Mouse (Mus musculus): ENCODE results near the gene Frmd6. TPM values are rescaled to one million over a fixed set of nuclear protein-coding genes. Genes with fewer than 3 reads are reported as not detected.

Frmd6 gene
- total RNA-seq, 1 experiment from 2014 or later, result 1.8 TPM

DNA sequence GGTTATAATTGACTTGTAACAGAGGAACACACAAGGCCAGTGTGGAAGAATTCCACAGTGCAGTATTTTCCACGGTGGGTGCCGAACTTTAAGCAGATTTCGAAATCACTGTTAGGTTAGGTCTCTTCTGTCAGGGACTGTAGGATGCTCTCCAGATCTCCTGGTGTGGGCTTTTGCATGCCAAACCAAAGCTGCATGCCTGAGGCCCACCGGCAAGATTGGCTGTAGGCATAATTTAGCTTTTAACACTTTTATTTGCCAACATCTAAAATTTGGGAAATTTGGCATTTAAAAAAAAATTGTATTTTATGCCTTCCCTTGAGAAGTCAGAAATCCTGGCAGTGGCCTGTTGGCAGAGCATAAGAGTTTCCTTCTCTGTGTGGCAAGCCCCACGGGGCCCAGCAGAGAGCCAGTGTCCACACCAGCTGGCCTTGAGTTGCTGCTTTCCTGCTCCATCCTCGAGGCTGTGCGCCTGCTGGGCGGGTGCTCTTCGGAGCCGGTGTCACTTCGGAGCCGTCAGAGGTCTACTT is 12.5 kb downstream of the Frmd6 start:
- ATAC-seq (replicated peaks; ENCODE audit: insufficient number of reproducible peaks, low FRiP score, low TSS enrichment, poor library complexity, severe bottlenecking), result no peak

DNA sequence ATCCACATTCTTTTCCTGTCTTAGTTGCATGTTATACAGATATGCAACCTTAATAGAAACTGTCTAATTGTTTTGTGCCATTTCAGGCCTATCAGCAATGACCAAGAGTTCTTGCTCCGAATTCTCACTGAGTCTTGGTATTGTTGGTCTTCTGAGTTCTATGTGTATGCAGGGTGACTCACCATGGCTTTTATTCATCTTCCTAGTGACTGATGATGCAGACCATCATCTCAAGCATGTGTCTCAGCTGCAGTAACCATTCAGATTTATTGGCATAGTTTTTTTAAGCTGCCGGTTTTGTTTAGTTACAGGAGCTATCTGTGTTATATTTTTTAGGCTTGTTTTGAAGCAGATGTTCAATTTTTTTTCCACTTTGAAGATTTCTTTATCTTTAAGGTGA is 20.1 kb downstream of the Frmd6 start:
- ATAC-seq (replicated peaks; ENCODE audit: insufficient number of reproducible peaks, low FRiP score, low TSS enrichment, poor library complexity, severe bottlenecking), result no peak

DNA sequence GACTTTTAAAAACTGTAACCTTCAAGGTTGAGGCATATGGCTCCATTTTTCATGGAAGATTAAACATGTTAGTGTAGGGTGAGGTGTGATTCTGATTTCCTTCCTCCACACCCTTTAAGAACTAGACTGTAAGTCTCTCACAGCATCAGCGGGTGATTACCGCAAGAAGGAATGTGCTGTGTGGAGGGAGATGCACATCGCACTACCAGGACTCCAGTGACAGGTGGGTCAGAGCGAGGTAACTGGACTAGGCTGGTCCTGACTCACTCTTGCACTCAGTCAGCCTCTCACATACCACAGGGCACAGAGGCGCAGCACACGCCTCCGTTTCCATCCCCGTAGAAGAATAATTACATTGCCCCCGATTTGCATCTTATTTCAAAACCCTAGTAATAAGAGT is 23.7 kb downstream of the Frmd6 start:
- ATAC-seq (replicated peaks; ENCODE audit: insufficient number of reproducible peaks, low FRiP score, low TSS enrichment, poor library complexity, severe bottlenecking), result no peak

DNA sequence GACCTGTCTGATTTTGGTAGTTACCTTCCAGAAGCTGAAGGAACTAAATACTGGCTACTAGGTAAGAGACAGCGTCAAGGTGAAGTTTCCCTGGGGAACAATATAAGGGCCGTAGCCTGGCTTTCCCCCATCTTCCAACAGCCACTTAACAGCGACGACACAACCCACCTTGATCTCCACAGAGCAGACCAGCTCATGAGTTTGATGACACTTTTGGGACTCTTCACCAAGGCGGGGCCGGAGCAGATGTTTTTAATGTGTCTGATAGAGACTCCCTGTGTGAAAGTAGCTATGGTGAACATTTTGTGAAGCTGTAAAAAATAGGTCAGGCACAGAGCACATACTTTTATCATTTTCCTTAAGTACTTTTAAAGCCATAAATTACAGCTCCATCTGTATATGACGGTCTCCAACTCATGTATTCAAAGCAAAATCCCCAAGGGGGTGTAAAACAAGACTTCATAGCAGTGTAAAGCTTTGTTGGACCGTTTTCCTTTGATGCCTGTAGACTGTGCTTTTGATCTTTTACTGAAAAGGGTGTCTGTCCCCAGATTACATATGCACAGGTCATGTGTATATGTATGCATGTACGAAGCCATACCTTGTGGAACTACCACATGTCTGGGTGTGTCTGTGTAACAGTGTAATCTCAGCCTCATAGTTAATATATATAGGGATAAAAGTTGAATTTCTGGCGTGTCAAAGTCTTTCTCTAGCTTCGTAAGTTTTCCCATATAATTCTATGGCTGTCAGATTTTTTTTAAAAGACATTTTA is 24.4 kb downstream of the Frmd6 start:
- ATAC-seq (replicated peaks; ENCODE audit: insufficient number of reproducible peaks, low FRiP score, low TSS enrichment, poor library complexity, severe bottlenecking), result no peak

DNA sequence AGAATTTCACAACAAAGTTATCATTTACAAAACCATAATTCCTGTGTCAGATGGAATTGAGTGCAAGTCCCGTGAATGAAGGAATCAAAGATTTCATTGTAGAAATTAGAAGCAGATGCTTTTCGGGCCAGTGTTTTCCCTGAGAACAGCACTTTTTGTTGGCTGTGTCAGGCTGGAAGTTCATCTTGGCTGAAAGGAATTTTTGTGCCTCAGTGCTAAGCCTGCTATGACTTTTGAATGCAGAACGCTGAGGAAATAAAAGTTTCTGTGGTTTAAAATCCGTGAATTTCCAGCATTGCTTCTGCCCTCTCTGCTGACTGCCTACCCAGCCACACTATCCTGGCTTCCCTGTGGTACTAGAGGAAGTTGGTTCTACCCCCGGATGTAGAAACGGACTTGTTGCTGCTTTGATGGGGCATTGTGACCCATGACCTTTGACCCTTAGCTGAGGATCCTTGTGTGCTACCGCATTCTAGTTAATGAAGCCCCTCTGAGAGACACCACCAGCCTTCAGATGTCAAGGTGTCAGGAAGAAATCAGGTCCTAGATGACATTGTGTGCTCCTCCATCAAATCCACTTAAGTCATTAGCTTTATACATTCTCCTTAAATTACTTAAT is 26.1 kb downstream of the Frmd6 start:
- no peak for ATAC-seq (replicated peaks; ENCODE audit: insufficient number of reproducible peaks, low FRiP score, low TSS enrichment, poor library complexity, severe bottlenecking)

DNA sequence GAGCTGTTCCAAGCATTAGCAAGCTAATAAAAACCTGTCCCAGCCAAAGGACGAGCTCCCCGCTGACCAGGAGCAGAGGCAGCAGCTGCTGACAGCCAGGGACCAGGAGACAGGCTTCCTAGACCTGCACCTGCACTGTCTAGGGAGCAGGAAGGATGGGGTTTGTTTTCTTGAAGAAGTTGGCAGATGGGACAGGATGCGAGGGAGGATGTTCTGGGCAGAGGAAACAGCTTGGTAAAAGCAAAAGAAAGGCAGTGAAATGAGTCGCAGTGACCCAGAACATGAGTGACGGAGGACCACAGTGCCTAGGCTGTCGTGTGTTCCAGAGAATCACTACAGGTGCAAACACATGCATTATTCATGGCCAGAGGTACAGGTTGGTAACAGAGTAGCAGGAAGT is 27.7 kb downstream of the Frmd6 start:
- no peak for ATAC-seq (replicated peaks; ENCODE audit: insufficient number of reproducible peaks, low FRiP score, low TSS enrichment, poor library complexity, severe bottlenecking)

DNA sequence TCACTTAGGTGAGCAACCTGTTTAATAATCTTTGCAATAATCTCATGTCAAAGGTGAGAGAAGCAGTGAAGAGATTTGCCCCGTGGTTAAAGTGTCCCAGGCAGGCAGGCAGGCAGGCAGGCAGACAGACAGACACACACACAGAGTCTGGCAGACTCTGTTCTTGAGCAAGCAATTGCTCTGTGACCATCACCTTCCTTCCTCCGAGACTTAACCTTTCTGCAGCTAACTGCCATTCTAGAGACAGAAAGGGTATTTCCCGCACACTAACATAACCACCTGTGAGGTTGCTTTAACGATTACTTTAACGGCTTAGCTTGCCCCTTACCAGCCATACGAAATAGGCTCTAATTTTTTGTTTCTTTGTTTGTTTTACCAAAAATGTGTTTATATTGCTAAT is 30.4 kb downstream of the Frmd6 start:
- no peak for ATAC-seq (replicated peaks; ENCODE audit: insufficient number of reproducible peaks, low FRiP score, low TSS enrichment, poor library complexity, severe bottlenecking)

DNA sequence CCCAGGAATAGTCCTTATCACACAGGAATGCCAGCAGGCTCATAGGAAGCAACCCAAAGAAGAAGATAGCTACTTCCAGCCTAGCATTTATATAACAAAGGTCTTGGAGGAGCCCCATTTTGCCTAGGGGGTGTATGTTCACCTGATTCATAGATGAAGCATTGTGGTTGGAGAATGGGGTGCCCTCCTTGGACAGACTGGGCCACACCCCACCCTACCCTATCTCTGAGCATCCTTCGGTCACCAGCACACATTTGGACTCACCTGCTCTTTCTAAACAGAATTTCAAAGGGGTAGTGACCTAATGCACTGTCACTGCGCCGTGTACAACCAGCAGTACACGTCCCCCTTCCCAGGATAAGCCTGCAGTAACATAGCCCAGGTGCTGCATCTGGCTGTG is 31.5 kb downstream of the Frmd6 start:
- ATAC-seq (replicated peaks; ENCODE audit: insufficient number of reproducible peaks, low FRiP score, low TSS enrichment, poor library complexity, severe bottlenecking), result no peak

DNA sequence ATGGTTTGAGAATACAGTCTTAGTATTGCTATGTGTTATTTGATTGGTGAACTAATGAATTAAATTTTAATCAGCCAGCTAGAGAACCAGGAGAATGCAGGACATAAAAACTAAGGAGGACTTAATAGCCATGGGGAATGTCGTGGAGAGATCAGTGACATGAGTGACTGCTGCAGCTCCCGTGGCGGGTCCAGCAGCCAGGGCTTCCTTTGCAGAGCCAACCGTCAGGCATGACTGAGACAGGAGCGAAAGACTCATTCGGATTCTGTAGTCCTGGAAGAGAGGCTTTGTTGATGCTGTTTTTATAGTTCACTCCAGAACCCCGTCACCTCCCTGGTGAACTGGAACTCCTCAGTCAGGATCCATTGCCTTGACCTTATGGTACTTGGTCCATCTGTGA is 38.0 kb downstream of the Frmd6 start:
- no peak for ATAC-seq (replicated peaks; ENCODE audit: insufficient number of reproducible peaks, low FRiP score, low TSS enrichment, poor library complexity, severe bottlenecking)

DNA sequence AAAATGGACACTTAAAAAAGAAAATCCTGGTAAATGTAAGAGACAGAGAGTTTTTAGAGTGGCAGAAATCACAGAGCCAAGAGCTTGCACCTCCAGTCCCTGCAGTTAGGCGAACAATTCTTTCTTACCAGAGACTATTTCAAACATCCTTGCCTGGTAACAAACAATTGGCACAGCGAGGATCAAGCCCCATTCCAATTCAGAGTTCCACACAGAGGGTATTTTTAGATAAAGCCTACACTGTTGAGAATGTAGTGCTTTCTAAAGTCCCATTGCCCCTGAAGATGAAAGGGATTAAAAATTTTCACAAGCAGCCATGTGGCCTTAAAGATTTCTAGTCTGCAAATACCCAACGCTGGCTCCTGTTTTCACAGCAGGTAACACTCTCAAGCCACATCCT is 42.5 kb downstream of the Frmd6 start:
- ATAC-seq (replicated peaks; ENCODE audit: insufficient number of reproducible peaks, low FRiP score, low TSS enrichment, poor library complexity, severe bottlenecking), result no peak

DNA sequence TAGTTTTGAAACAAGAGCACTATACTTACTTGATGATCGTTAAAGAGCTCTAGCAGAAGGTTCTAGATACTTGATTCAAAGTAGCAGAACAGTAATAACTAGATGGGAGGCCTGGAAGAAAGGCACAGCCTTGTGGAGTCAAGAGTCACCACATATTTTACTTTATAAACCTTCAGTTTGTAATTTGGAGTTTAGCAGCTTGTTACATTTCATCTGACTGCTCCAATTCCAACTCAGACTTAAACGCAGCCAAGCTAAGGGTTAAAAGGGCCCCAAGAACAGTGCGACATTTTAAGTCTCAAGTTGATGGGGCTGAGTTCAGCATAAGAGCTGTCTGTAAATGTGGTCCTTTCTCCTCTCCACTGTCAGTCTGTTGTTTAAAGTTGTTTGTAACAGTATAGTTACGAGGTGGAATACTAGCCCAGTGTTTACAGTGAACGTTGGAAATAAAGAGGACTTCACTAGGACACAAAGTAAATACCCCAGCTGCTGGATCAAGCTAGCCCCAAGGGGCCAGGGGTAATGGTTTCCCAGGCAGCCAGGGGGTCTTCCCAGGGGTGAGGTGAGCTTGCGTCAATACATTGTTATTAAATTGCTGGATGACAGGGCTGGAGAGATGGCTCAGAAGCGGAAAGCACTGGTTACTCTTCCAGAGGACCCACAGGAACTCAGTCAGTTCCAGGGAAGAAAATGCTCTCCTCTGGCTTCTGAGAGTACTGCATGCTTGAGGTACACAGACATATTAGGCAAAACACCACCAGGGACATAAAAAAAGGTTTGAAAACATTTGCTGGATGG is 43.1 kb downstream of the Frmd6 start:
- ATAC-seq (replicated peaks; ENCODE audit: insufficient number of reproducible peaks, low FRiP score, low TSS enrichment, poor library complexity, severe bottlenecking), result no peak

DNA sequence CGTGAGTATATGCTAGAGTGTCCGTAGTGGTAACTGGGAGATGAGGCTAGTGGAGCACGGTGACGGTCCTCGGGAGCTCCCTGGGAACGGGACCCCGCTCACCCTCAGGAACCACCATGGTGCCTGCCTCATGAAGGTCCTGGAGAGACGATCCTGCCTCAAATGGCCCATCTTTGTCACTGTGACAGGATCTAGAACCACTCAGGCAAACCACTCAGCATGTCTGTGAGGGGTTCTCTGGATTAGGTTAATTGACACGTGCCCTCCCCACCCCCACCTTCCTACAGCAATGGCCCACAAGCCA is 43.6 kb downstream of the Frmd6 start:
- ATAC-seq (replicated peaks; ENCODE audit: insufficient number of reproducible peaks, low FRiP score, low TSS enrichment, poor library complexity, severe bottlenecking), result no peak

DNA sequence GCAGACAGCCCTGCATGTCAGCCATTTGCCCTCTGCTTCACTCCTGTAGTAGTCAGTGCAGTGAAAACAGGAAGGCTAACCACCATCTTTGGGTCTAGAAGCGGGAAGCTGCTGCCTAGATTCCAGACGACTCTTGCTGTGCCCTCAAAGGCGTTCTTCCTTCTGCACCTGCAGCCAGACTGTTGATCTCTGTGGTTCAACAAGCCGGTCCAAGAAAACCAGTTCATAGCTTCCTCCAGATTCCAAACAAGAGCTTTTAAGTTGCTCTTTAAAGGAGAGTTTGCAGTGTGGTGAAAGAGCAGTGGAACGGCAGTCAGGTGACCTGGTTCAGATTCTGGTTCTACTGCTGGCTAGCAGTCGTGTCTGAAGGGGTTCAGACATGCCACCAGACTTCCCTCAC is 48.2 kb downstream of the Frmd6 start:
- ATAC-seq (replicated peaks; ENCODE audit: insufficient number of reproducible peaks, low FRiP score, low TSS enrichment, poor library complexity, severe bottlenecking), result no peak

DNA sequence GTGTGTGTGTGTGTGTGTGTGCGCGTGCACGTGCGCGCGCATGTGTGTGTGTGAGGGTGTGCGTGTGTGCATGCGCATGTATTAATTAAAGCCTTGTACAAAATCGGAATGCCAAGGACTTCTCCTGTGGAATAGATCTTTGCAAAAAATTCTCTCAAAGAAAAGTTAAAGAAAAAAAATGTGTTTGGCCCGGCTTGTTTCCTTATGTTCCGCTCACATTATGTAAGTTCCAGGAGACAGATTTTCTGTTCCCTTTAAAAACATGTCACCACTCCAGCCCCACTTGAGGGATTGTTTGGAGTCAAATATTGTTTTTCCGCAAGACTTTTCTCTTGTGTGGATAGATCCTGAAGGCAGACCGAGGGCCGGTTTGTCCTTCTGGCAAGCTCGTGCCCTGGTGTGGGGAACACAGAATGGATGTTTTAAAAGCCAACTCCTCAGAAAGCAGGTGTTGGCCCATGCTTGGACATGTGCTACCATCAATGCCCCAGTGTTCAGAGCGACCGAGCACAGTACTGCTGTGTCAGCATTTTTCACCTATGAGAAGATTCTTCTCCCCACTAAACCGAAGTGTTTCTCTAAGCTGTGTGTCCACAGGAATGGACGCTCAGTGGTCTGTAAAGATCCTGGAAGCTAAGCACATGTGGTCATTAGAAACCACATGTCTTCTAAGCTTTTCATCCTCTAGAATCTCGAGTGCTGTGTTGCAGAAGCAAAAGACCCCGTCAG is 51.1 kb downstream of the Frmd6 start:
- ATAC-seq (replicated peaks; ENCODE audit: insufficient number of reproducible peaks, low FRiP score, low TSS enrichment, poor library complexity, severe bottlenecking), result no peak

DNA sequence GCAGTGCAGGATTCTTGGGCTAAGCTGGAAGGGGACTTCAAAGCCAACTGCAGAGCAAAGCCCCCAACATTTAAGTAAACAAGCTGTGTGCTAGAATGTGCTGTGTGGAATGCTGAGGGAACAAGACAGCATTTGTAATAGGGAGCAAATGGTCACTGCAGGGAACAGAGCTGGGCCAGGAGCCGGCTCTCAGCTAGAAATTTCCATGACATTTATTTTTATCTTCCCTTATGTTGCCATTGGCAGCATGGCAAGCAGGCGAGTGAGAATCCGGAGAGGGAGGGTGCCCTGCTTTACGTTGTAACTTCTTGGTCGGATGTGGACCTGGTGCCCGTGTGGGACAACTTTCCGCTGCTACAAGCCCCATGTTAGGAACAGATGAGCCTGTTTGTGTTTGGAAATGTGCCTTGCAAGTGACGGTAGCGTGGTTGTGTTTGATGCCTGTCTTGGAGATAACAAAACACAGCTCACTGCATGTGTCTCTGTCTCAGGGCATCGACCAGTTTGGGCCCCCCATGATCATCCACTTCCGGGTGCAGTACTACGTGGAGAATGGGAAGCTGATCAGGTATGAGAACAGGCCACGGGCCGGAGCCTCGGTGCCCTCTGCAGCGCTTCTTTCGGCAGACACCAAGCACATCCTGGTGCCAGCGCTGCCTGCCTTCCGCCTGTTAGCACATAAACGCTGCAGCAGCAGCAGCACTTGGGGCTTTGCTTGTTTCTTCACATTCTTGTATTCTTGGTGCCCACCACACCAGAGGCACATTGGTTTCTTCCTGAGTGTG is 52.8 kb downstream of the Frmd6 start:
- ATAC-seq (replicated peaks; ENCODE audit: insufficient number of reproducible peaks, low FRiP score, low TSS enrichment, poor library complexity, severe bottlenecking), result no peak

DNA sequence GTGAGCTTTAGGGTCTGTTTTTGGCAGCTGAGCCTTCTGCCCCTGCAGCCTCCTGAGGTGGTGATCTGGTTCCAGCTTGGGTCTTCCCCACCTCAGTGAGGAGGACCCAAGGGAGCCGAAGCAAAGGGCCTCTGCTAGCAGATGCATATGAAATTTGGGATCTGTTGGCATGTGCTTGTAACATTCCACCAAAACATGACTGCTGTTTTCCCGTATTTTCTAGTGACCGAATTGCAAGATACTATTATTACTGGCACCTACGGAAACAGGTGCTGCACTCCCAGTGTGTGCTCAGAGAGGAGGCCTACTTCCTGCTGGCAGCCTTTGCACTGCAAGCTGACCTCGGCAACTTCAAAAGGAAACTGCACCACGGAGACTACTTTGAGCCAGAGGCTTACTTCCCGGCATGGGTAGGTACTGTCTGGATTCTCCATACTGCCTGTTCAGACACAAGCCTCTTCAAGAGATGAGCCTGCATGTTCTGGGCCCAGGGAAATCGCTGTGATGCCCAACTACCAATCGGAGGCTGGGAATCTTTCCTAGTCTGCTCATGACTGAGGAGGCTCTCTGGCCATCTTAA is 55.2 kb downstream of the Frmd6 start:
- no peak for ATAC-seq (replicated peaks; ENCODE audit: insufficient number of reproducible peaks, low FRiP score, low TSS enrichment, poor library complexity, severe bottlenecking)

DNA sequence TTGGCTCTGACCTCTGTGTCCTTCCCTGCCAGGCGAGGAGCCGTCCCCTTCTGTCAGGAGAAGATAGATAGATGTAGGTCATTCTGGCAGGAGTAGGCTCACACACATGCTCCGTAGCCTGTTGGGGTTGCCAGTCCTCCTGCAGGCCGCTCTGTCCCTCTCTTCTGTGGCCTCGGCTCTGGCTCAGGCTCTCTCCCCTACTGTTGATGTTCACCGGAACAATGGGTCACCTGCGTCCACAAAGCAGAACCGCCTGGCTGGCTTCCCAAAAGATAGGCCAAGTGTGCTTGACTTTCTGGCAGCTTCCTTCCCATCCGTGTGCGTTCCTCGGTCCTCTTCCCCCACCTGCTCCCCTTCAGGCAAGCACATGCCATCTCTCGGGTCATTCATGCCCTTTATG is 56.0 kb downstream of the Frmd6 start:
- ATAC-seq (replicated peaks; ENCODE audit: insufficient number of reproducible peaks, low FRiP score, low TSS enrichment, poor library complexity, severe bottlenecking), result no peak

DNA sequence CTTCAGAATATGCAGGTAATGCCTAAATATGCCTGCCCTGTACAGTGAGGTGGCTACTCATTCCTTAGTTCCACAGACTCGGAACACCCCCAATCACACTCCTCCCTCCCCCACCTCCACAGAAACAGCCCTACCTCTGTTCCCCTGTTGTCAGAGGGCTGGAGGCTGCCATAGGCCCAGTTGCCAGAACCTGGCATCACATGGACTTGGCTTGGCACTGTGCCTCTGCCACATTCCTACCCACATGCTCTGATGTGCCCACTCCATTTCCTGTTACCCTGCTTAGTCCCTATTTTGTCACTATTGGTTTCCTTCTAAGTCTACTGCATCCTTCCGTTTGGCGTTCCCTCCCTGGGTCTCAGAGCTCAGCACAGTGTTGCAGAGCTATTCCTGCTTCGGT is 56.5 kb downstream of the Frmd6 start:
- ATAC-seq (replicated peaks; ENCODE audit: insufficient number of reproducible peaks, low FRiP score, low TSS enrichment, poor library complexity, severe bottlenecking), result no peak
